Mouse (Mus musculus): Measurements from ENCODE around the gene Ppp1r13b.

- TF ChIP-seq NRF1 (IDR thresholded peaks at IDR 0.05; ENCODE audit: low read depth, low read length) (no peak), POLR2AphosphoS2 (IDR thresholded peaks at IDR 0.05; ENCODE audit: low read depth, low read length) (no peak), CTCF (conservative IDR thresholded peaks at IDR 0.05 in 1 of 2, IDR thresholded peaks at IDR 0.05 in 1 of 2; ENCODE audit: low read depth in 2 of 2, low read length in 2 of 2) (no peak), USF1 (IDR thresholded peaks at IDR 0.05; ENCODE audit: low read depth, low read length) (no peak), TCF12 (IDR thresholded peaks at IDR 0.05; ENCODE audit: low read depth, low read length) (no peak), ZMIZ1 (IDR thresholded peaks at IDR 0.05; ENCODE audit: low read depth, low read length) (no peak), HCFC1 (IDR thresholded peaks at IDR 0.05; ENCODE audit: low read depth, low read length) (no peak), JUND (conservative IDR thresholded peaks at IDR 0.05; ENCODE audit: low read depth, low read length) (no peak), MYC (IDR thresholded peaks at IDR 0.05; ENCODE audit: low read depth, low read length) (no peak)
These were observed 88.0 kb downstream of the Ppp1r13b start for GRCm38 (mm10) chr12:111819936-111820335.

All from CH12.LX (cell line).